Mouse (Mus musculus): ENCODE measurements around the gene Specc1. TPM values are rescaled to one million over a fixed set of nuclear protein-coding genes. Genes with fewer than 3 reads are reported as not detected.

Specc1 gene
- total and polyA plus RNA-seq, 2 experiments from 2014 or later, result 12.8 to 25.0 TPM

GRCm38 (mm10) chr11:62192050-62192449, 235.5 kb downstream of the Specc1 start:
- ATAC-seq (ENCODE audit: low FRiP score), result no peak
- H3K9ac ChIP-seq (replicated peaks; ENCODE audit: low read length, poor library complexity, severe bottlenecking), result no peak overlapping the region
- peak overlapping the region; percentile 9; the same call in 1 of the 2 replicates for H3K27ac ChIP-seq (ENCODE audit: low read depth, low read length)
- no peaks in the 10 kb centered on the region for H3K27me3 ChIP-seq (ENCODE audit: insufficient read depth, low read length)
- H3K9me3 ChIP-seq (ENCODE audit: low read length), result no peaks in the 10 kb centered on the region
- H3K36me3 ChIP-seq (ENCODE audit: insufficient read depth, low read length), result no peaks in the 10 kb centered on the region
- TF ChIP-seq CTCF (IDR thresholded peaks at IDR 0.05), result no peak
- WGBS, result 76% methylated on average over 3 of the region's 3 CpGs
- no peak overlapping the region for H3K4me3 ChIP-seq (ENCODE audit: low read depth, low read length)
- no peak overlapping the region for H3K4me2 ChIP-seq (ENCODE audit: low read depth, low read length, poor library complexity, severe bottlenecking)
- no peaks in the 10 kb centered on the region for H3K4me1 ChIP-seq (ENCODE audit: insufficient read depth, low read length)
- DNase-seq (ENCODE audit: low spot score), result peak; percentile 35

GRCm38 (mm10) chr11:62193116-62193515, 236.6 kb downstream of the Specc1 start:
- H3K36me3 ChIP-seq (ENCODE audit: insufficient read depth, low read length), result no peaks in the 10 kb centered on the region
- no peaks in the 10 kb centered on the region for H3K4me1 ChIP-seq (ENCODE audit: insufficient read depth, low read length)
- DNase-seq (ENCODE audit: low spot score), result no peak
- H3K9ac ChIP-seq (replicated peaks; ENCODE audit: low read length, poor library complexity, severe bottlenecking), result no peak overlapping the region
- no peaks in the 10 kb centered on the region for H3K27me3 ChIP-seq (ENCODE audit: insufficient read depth, low read length)
- TF ChIP-seq CTCF (IDR thresholded peaks at IDR 0.05), result no peak
- ATAC-seq (ENCODE audit: low FRiP score), result no peak
- WGBS, result 76% methylated on average over 3 of the region's 3 CpGs
- no peak overlapping the region for H3K4me3 ChIP-seq (ENCODE audit: low read depth, low read length)
- no peak overlapping the region for H3K4me2 ChIP-seq (ENCODE audit: low read depth, low read length, poor library complexity, severe bottlenecking)
- H3K9me3 ChIP-seq (ENCODE audit: low read length), result no peaks in the 10 kb centered on the region
- H3K27ac ChIP-seq (ENCODE audit: low read depth, low read length), result no peak overlapping the region

- Histone ChIP-seq H3K9ac (replicated peaks; ENCODE audit: low read length, poor library complexity, severe bottlenecking) (no peak overlapping the region), H3K36me3 (ENCODE audit: insufficient read depth, low read length) (no peaks in the 10 kb centered on the region), H3K4me1 (ENCODE audit: insufficient read depth, low read length) (no peaks in the 10 kb centered on the region), H3K9me3 (ENCODE audit: low read length) (no peaks in the 10 kb centered on the region), H3K4me2 (ENCODE audit: low read depth, low read length, poor library complexity, severe bottlenecking) (no peak overlapping the region), H3K27ac (ENCODE audit: low read depth, low read length) (no peak overlapping the region), H3K27me3 (ENCODE audit: insufficient read depth, low read length) (no peaks in the 10 kb centered on the region), H3K4me3 (ENCODE audit: low read depth, low read length) (no peak overlapping the region)
- no peak for ATAC-seq (ENCODE audit: low FRiP score)
- TF ChIP-seq CTCF (IDR thresholded peaks at IDR 0.05), result no peak
- no peak for DNase-seq (ENCODE audit: low spot score)
These were observed 237.7 kb downstream of the Specc1 start for GRCm38 (mm10) chr11:62194217-62194616.

- Histone ChIP-seq H3K27ac (ENCODE audit: low read depth, low read length) (no peak overlapping the region), H3K9me3 (ENCODE audit: low read length) (no peaks in the 10 kb centered on the region), H3K27me3 (ENCODE audit: insufficient read depth, low read length) (no peaks in the 10 kb centered on the region), H3K9ac (replicated peaks; ENCODE audit: low read length, poor library complexity, severe bottlenecking) (no peak overlapping the region), H3K4me2 (ENCODE audit: low read depth, low read length, poor library complexity, severe bottlenecking) (no peak overlapping the region), H3K36me3 (ENCODE audit: insufficient read depth, low read length) (no peaks in the 10 kb centered on the region), H3K4me1 (ENCODE audit: insufficient read depth, low read length) (no peaks in the 10 kb centered on the region), H3K4me3 (ENCODE audit: low read depth, low read length) (no peak overlapping the region)
- DNase-seq (ENCODE audit: low spot score) (no peak), ATAC-seq (ENCODE audit: low FRiP score) (no peak)
- WGBS, result 82% methylated on average over 5 of the region's 5 CpGs
- no peak for TF ChIP-seq CTCF (IDR thresholded peaks at IDR 0.05)
These were observed 244.4 kb downstream of the Specc1 start for GRCm38 (mm10) chr11:62200901-62201512.

- no peak overlapping the region for H3K4me3 ChIP-seq (ENCODE audit: low read depth, low read length)
- WGBS, result 94% methylated on average over 1 of the region's 1 CpGs
- no peak for DNase-seq (ENCODE audit: low spot score)
- H3K36me3 ChIP-seq (ENCODE audit: insufficient read depth, low read length), result no peaks in the 10 kb centered on the region
- no peak overlapping the region for H3K9ac ChIP-seq (replicated peaks; ENCODE audit: low read length, poor library complexity, severe bottlenecking)
- no peak for TF ChIP-seq CTCF (IDR thresholded peaks at IDR 0.05)
- ATAC-seq (ENCODE audit: low FRiP score), result no peak
- no peaks in the 10 kb centered on the region for H3K4me1 ChIP-seq (ENCODE audit: insufficient read depth, low read length)
- no peak overlapping the region for H3K4me2 ChIP-seq (ENCODE audit: low read depth, low read length, poor library complexity, severe bottlenecking)
- no peaks in the 10 kb centered on the region for H3K9me3 ChIP-seq (ENCODE audit: low read length)
- H3K27me3 ChIP-seq (ENCODE audit: insufficient read depth, low read length), result no peaks in the 10 kb centered on the region
- no peak overlapping the region for H3K27ac ChIP-seq (ENCODE audit: low read depth, low read length)
These were observed 246.1 kb downstream of the Specc1 start for GRCm38 (mm10) chr11:62202645-62203044.

- H3K9me3 ChIP-seq (ENCODE audit: low read length), result no peaks in the 10 kb centered on the region
- H3K4me3 ChIP-seq (ENCODE audit: low read depth, low read length), result no peak overlapping the region
- no peaks in the 10 kb centered on the region for H3K27me3 ChIP-seq (ENCODE audit: insufficient read depth, low read length)
- H3K9ac ChIP-seq (replicated peaks; ENCODE audit: low read length, poor library complexity, severe bottlenecking), result no peak overlapping the region
- no peaks in the 10 kb centered on the region for H3K36me3 ChIP-seq (ENCODE audit: insufficient read depth, low read length)
- TF ChIP-seq CTCF (IDR thresholded peaks at IDR 0.05), result no peak
- H3K4me2 ChIP-seq (ENCODE audit: low read depth, low read length, poor library complexity, severe bottlenecking), result no peak overlapping the region
- ATAC-seq (ENCODE audit: low FRiP score) (no peak), DNase-seq (ENCODE audit: low spot score) (no peak)
- WGBS, result 56% methylated on average over 2 of the region's 2 CpGs
- no peaks in the 10 kb centered on the region for H3K4me1 ChIP-seq (ENCODE audit: insufficient read depth, low read length)
- H3K27ac ChIP-seq (ENCODE audit: low read depth, low read length), result no peak overlapping the region
These were observed 252.5 kb downstream of the Specc1 start for GRCm38 (mm10) chr11:62209111-62209510.
